9 mouse cellular contexts compared by ENCODE assay signal in the genomic region with DNA sequence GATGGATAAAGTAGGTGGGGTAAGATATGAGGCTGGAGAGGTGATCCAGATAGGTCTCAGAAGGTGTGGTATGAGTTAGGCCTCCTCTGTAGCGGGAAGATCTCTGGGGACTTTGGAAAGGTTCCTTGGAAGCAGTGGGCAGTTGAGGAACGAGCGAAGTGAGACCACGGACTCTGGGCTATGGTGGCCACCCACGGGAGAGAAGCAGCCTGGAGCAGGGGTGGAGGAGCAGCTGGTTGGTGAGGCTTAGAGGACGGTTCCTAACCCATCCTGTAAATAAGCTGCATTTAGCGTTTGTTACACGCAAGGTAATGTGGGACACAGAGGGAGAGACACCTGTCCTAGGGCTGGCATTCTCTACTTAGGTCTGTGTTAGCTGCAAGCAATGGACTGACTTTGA.
"Had no signal": no experiment of that assay in that cellular context is flagged by ENCODE, and none has a peak within 500 bp of the region (broad histone marks: within the 10 kb centered on the region; RNA-seq: fewer than 3 reads in every experiment).

No protein-coding gene starts in this region.

- H3K27ac ChIP-seq: limb, embryonic 13.5 days; liver, embryonic 14.5 days; lung, embryonic 15.5 days; midbrain, embryonic 10.5 days; midbrain, embryonic 15.5 days; neural tube, embryonic 12.5 days had no signal

- DNase-seq: left cerebral cortex, postnatal 4 days; right cerebral cortex, postnatal 4 days; thymus, postnatal 4 days had no signal

- H3K36me3 ChIP-seq: limb, embryonic 13.5 days; lung, embryonic 15.5 days; midbrain, embryonic 10.5 days; midbrain, embryonic 15.5 days; neural tube, embryonic 12.5 days had no signal

- H3K4me3 ChIP-seq: limb, embryonic 13.5 days; lung, embryonic 15.5 days; midbrain, embryonic 10.5 days; midbrain, embryonic 15.5 days; neural tube, embryonic 12.5 days had no signal

- ATAC-seq: midbrain, embryonic 15.5 days had no signal

- H3K27me3 ChIP-seq: limb, embryonic 13.5 days; lung, embryonic 15.5 days; midbrain, embryonic 15.5 days; neural tube, embryonic 12.5 days had no signal

- H3K4me2 ChIP-seq: limb, embryonic 13.5 days; lung, embryonic 15.5 days; midbrain, embryonic 15.5 days; neural tube, embryonic 12.5 days had no signal

- H3K4me1 ChIP-seq: midbrain, embryonic 10.5 days; midbrain, embryonic 15.5 days; neural tube, embryonic 12.5 days had no signal

- H3K9me3 ChIP-seq: limb, embryonic 13.5 days; lung, embryonic 15.5 days; midbrain, embryonic 10.5 days; midbrain, embryonic 15.5 days; neural tube, embryonic 12.5 days had no signal

- H3K9ac ChIP-seq: limb, embryonic 13.5 days; liver, embryonic 14.5 days; lung, embryonic 15.5 days; midbrain, embryonic 15.5 days; neural tube, embryonic 12.5 days had no signal
